Mouse (Mus musculus) gastrocnemius, postnatal 25 days (tissue): Measurements from ENCODE around the gene Brd7. TPM values are rescaled to one million over a fixed set of nuclear protein-coding genes. Genes with fewer than 3 reads are reported as not detected.

Experiments
- DNase-seq: peaks from one replicate; pipeline ENCODE4 v3.0.0; 2022
- total RNA-seq, 2 experiments: library from RNA; stranded (reverse); gene quantifications; 1 replicate in 1 of 2; 2 replicates in 1 of 2; pipeline ENCODE4 v1.2.3; 2021

The Brd7 gene
- total RNA-seq, 2 experiments from 2014 or later: 63.3 to 72.9 TPM

DNA sequence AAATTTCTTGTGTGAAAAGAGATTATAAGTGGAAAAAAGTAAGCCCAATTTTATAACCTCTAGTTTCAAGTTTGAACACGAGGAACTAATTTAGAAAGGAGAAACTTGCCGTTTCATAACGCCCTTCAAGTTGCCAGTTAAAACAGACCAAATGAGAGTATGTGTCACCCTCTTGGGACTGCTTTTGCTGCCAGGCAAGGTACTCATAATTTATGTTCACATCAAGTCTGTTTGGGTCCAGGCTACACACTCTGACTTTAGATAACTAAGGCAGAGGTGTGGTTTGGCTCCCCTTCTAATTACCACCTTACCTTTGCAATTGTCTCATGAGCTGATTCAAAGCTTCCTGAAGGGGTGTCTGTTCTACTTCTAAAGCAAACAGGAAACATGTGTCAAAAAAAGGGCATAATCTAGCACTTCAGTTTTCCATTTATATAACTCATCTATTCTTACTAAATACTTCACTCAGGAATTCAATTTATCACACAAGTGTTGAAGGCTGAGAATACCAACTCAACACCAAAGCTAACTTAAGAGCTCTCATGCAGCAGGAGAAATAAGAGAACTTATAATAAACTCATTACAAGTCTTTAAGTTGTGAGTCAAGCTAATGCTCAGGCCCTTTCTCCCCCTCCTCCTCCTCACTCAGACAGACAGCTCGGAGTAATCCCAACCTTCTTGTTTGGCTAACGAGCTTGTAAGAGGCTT is 4.6 kb downstream of the Brd7 start:
- DNase-seq: no peak

DNA sequence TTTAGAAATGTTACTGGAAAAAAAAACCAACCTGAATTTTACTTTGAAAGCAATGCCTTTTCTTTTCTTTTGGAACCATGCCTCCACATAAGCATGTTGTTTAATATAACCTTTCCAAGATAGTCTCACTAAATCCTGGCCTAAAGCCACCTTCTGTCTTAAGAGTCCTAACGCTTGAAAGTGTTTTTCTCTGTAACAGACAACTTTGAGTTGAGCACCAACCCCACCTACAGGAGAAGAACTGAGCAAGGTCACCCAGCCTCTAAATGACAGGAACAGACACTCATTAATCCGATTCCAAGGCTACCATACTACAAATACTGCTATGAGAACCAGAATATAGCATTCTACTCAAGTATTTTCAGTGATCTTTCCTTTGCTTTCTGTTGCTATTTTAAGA is 12.9 kb downstream of the Brd7 start:
- no peak for DNase-seq

DNA sequence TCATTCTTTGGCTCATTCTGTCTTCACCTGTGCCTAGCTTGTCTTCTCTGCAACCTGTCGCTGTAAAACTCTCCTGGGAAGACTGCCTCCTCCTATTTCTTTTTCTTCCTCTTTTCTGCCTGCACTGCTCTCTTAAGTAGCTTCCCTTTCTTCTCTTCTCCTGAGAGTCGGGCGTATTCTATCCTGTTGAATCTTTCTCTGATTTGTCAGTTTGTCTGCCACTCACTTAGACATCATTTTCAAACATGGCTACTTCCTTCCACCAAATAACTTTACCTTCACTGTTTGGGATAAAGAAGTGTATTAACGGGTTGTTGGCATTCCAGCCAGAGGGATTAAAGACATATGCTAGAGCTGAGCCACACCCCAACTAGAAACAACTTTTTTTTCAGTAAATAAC is 20.0 kb downstream of the Brd7 start:
- DNase-seq: no peak

DNA sequence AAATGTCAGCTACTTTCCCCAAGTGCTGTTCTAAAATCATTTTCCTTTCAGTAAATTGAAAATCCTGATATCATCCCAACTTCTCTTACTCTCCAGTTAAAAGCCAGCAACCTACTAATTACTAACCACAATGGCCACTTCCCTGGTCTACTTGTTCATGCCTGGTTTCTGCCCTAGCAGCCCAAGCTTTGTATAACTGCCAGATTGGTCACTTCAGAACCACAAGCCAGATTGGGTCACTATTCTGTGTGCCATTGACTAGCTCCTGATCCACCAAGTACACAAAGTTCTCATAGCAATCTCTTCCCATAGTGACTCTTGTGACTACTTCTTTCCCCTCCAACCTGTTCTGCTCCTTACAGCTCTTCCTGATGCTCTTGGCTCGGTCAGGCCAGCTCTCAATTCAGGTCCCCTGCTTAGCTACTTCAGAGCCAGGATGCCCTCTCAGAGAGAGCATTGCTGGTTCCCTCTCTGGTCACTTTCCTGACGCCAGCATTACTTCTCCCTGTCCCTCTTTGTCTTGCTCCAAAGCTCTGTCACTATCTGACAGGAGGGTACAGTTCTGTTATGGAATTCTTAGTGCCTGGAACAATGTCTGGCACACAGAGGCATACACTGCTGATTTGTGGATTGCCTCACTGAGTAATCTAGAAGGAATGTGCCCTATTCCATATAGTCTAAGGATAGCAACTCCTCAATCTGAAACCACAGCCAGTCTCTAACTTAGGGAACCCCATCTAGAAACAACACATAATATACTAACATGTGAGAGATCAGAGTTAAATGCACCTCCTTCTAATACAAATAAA is 21.9 kb downstream of the Brd7 start:
- no peak for DNase-seq

DNA sequence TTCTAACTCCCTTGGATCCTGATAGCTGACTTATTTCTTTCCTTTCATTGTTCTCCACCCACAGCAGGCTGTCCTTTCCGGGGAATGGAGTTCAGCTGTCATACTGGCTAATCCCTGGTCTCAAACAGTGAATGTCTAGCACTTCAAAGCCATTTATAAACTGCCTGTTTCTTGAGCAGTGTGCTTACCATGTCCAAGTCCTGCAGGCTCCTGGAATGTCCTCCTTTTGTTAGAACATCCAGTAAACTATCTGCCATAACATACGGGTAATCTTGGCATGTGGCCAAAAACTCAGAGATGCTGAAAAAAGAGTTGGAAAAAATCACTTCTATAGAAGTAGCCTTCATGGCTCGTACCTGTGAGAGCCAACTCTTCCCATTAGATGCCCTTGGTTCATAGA is 22.8 kb downstream of the Brd7 start:
- DNase-seq: no peak

DNA sequence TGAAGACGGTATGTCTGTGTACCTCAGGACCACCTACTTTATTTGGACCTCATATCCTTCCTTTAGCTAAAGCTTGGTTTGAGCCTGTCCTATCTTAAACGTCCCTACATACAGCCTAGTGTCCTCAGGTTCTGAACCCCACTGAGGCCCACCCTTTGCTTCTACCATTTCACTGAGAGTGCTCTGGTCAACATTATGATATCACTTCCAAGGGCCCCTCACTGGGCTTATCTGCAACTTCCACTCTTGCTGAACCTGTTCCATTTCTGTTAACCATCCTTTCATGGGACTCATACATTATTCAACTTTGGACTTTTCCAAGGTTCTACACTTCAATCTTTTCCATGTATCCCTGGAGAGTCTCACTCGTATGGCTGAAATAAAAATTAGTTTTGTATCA is 27.0 kb downstream of the Brd7 start:
- no peak for DNase-seq

DNA sequence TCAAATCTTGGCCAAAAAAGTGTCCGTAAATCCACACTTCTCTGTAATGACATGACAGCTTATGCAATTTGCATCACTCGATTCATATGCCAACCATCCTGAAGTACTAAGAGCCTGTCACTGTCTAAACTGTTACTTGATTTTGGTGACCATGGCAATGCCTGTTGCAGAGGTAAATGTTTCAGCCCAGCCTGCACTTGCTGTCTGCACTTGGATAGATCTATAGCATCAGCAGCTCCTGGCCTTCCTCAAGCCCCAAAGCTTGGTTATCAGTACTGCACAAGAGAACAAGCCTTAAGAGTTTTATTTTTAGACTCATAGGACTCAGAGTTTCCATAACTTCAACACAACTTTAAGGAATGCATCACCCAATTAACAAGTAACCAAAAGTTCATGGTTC is 27.6 kb downstream of the Brd7 start:
- DNase-seq: no peak

DNA sequence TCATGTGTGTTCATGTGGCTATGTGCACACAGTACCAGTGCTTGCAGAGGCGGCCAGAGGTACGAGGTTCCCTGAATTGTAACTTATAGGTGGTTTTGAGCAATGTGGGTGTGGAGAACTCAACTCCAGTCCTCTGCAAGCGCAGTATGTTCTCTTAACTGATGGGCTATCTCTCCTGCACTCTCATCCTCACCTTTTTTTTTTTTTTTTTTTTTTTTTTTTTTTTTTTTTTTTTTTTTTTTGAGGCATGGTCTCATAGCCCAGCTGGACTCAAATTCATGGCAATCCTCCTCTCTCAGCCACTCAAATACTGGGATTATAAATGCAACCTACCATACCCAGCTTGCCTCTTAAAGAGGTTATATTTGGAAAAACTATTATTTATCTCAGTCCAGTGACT is 31.2 kb downstream of the Brd7 start:
- no peak for DNase-seq

DNA sequence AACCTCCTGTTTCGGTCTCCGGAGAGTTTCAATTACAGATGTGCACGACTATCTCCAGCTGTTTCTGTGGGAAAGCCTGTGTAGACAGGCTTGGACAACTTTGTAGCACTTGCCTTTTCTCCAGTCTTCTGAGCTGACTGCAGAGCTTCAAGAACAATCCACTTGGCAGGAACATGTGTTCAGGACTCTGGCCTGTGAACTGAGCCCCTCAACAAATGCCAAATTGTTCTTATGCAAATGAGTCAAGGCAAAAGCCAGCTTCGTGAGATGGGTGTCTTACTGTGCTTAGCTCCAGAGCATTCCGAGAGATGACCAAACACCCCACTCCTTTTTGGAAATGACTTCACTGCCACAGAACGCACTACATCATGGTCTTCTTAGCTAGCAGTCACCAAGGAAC is 33.3 kb downstream of the Brd7 start:
- DNase-seq: peak; percentile 25

DNA sequence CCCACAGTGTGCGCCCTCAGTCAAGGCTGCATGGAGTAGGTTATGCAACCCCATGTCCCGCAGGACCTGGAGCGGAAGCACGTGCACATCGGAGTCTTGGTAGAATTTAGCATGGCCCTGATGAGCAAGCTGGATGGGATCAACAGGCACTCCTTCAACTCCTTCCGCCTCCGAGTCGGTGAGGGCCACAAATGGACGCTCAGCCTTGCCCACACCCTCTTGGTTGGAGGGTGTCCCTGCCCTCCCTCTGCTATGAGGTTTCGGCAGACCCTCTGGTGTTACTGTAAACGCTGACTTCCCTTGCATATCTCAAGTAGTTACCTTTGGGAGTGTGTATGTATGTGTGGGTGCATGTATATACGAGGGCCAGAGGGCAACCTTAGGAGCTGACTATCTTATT is 35.7 kb downstream of the Brd7 start:
- no peak for DNase-seq

DNA sequence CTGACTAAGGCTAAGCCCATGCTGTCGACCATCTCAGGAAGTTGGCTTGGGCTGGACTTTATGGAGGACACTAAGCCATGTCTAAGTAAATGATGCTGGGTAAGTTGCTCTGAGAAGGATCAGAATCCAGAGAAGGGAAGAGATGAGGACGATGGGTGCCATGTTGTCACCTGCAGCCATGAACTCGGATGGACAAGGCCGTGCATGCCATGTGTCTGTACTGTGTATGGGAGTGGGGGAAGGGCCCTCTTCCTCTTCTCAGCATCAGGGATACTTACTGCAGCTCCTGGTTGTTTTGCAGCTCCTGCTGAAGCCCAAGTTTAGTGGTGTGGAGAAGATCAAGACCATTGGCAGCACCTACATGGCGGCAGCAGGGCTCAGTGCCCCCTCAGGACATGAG is 36.2 kb downstream of the Brd7 start:
- no peak for DNase-seq

DNA sequence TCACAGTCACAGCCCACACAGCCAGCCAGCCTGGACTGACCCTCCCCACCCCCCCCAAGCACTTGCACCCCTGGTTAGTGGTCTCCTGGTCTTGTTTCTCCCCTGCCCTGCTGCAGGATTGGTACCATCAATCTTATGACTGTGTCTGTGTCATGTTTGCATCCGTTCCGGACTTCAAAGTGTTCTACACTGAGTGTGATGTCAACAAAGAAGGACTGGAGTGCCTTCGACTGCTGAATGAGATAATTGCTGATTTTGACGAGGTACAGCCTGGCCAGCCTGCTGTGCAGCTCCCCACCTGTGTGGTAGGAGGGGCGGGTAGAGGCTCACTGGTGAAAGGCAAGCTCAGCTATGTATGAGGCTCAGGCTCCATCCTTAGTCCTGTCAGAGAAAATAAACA is 36.7 kb downstream of the Brd7 start:
- no peak for DNase-seq

DNA sequence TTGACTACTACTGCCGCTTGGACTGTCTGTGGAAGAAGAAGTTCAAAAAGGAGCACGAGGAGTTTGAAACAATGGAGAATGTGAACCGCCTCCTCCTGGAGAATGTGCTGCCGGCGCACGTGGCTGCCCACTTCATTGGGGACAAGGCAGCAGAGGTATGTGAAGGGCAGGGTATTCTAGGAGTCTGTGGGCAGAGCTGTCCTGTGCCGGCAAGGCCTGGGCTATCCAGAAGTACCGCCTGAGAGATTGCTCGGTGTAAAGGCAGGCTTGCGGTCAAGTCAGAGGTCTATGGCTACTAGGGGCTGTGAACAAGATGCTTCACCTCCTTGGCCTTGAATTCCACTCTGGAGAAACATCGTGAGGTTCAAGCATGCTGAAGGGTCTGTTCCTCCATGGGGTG is 37.2 kb downstream of the Brd7 start:
- DNase-seq: no peak

DNA sequence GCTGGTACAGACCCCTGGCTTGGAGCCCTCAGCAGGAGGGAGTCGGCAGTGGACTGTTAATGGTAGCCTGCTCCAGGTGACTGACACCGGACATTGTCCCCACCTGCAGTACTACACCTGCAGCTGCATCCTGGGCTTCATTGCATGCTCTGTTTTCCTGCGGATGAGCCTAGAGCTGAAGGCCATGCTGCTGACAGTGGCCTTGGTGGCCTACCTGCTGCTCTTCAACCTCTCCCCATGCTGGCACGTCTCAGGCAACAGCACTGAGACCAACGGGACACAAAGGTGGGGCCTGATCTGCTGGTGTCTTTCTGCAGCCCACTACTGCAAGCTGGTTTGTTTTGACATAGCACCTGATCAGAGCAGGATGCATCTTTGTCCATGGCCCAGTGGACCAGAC is 38.5 kb downstream of the Brd7 start:
- no peak for DNase-seq

DNA sequence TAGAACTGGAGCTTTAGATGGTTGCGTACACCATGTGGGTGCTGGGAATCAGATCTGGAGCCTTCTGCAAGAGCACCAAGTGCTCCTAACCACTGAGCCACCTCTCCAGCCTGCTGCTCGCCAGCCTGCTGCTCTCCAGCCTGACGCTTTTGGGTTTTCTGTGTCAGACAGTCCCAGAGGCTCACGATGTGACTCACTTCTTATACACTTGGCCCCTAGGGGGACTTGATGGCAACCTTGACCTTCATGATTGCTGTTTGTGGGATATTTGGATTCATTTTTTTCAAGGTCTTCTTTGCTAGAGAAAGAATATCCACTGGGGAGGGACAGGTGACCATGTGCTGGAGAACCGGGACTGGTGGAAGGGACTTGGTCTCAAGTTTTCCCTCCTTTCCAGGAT is 40.6 kb downstream of the Brd7 start:
- DNase-seq: no peak

DNA sequence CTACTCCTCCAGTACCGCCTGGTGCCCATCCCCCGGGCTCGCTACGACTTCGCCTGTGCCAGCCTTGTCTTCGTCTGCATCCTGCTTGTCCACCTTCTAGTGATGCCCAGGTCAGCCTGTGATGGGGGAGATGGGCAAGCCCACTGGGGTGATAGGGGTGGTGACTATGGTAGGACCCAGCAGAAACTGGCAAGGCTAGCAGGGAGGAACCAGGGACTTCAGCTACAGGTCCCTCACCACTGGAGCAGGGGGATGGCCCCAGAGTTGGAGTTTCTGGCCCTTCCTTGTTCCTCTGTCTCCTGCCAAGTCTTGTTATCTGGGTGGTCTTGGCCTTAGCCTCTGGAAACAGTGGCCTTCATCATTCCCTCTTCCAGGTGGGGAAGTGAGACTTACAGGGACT is 41.9 kb downstream of the Brd7 start:
- DNase-seq: no peak

DNA sequence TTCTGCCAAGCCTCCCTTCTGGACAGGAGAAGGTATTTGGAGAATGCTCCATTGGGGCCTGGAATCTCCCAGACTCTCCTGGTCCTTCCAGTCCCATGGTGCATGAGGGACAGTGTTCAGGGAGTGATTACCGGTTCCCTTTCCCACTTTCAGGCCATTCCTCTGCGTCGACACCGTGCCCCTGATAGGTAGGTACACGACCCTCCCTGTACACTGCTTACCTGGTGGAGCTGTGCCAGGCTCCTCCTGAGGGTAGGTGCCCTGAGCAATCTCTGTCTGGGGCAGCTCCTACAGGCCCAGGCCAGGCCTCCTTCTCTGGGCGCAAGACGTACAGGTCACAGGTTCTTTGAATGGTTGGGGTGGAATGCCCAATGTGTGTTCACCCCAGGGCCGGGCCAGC is 43.8 kb downstream of the Brd7 start:
- DNase-seq: no peak

DNA sequence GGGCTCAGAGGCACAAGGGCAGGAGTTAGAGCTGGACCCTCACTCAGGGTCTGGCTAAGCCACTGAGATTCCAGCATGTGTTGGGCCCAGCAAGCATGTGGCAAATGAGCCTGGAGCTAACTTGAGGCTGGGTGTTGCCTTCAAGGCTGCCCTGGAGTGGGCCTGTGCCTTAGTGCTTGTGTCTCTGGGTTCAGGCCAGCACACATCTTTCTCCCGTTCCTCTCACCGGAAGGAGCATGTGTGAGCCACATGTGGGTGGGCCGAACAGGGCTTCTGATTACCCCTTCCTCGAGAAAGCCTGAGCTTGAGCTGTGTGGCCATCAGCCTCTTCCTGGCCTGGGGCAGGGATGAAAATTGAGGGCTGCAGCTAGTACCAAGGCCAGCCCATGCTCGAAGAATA is 44.7 kb downstream of the Brd7 start:
- DNase-seq: no peak

DNA sequence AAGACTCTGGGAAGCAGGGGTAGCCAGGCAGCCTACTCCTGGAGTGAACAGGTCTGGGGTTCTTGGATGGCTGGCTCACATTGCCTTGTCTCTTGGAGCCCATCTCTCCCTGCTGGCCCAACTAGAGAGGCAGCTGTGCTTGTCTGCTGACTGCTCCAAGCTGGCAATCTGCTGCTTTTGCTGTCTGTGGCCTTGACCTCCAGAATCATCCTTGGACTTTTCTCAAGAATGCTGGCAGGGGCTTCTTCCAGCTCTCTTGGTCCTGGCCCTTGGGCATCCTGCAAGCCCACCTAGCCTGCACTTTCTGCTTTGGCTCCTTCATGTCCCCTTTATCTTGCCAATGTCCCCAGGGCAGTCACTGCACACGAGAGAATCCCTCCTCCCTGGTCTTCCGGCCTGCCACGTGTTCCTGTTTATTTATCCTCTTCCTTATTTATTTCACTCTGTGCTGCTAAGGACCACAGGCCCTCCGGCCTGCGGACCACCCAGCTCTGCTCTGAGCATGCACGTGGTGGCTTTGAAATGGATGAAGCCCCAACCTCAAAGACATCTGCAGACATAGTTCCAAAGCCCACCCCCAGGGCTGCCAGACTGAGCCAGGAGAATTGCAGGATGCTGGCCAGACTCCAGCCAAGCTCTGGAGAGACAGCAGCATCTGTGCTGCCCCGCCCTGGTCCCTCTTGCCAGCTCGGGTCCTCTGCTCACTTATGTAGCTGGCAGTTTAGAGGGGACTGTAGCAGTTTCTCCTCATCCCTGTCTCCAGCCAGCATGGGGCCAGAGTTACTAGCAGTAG is 45.7 kb downstream of the Brd7 start:
- DNase-seq: peak; percentile 80

DNA sequence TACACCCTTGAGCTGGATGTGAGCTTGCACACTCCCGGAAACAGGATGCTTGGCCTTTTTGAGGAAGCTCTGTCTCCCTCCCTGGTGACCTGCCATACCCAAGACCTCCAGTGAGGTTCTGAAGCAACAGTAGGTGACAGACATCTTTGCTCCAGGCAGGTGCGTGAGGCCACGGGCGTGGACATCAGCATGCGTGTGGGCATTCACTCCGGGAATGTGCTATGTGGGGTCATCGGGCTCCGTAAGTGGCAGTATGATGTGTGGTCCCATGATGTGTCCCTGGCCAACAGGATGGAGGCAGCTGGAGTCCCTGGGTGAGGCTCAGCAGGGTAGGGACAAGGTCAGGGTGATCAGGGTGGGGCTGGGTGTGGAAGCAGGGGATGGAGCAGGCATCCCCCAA is 46.7 kb downstream of the Brd7 start:
- DNase-seq: no peak

DNA sequence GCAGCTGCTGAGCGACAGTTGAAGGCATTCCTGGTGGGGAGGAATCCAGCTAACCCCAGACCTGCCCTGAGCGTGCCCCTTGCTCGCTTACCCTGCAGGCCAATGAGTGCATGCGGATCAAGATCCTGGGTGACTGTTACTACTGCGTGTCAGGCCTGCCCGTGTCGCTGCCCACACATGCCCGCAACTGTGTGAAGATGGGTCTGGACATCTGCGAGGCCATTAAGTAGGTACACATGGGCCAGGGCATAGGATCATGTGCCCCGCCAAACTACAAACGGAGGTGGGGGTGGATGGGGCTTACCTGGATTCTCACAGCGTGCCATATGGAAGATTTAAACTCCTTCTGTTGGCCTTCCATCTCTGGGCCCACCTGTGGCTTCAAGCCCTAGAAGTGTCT is 48.0 kb downstream of the Brd7 start:
- no peak for DNase-seq

DNA sequence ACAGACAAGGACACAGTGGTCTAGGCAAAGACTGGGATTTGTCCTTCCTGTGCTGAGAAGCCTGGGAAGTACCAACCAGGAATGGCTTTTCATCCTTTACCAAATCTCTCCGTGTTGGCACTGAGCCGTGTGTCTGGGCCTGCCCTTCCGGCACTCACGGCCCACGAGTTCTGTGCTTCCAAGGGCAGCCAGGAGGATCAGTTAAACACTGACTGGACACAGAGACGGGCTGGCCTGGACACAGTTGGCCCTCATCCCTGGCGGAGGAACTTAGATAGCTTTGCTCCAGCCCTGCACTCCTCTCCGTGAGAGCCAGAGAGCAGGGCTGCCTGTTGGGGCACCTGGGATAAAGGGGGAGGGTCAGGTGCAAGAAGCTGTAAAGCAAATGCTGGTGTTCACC is 49.0 kb downstream of the Brd7 start:
- DNase-seq: peak; percentile 84

DNA sequence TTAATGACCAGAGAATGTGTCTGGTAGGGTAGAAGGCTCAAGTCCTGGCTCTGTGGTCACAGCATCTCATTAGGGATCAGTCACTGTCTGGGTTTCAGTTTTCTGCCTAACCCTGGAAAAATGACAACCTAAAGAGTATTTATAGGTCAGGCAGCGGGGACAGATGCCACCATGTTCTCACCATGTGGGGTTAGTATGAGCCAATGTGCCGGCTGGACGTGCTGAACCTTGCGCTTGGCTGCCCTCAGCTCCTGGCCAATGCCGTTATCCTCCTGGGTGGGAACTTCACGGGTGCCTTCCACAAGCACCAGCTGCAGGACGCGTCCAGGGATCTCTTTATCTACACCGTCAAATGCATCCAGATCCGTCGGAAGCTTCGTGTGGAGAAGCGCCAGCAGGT is 51.7 kb downstream of the Brd7 start:
- peak; percentile 55 for DNase-seq
